Mouse (Mus musculus): ENCODE results near the gene Senp1.

GRCm38 (mm10) chr15:97989544-97989943, 104.0 kb downstream of the Senp1 start:
- TF ChIP-seq POLR2A (IDR thresholded peaks at IDR 0.05; ENCODE audit: control insufficient read depth, extremely low read depth, insufficient read depth, low read length, poor library complexity) (no peak), CTCF (IDR thresholded peaks at IDR 0.05; ENCODE audit: borderline replicate concordance, control insufficient read depth, extremely low read depth, insufficient read depth, low read length, poor library complexity) (no peak)

All from thymus, adult 2 months (tissue).